Mouse (Mus musculus): Measurements from ENCODE around the gene Cxcl5. TPM values are rescaled to one million over a fixed set of nuclear protein-coding genes. Genes with fewer than 3 reads are reported as not detected.

Cxcl5 gene
- polyA plus RNA-seq, 1 experiment from 2014 or later, result 1.7 TPM

DNA sequence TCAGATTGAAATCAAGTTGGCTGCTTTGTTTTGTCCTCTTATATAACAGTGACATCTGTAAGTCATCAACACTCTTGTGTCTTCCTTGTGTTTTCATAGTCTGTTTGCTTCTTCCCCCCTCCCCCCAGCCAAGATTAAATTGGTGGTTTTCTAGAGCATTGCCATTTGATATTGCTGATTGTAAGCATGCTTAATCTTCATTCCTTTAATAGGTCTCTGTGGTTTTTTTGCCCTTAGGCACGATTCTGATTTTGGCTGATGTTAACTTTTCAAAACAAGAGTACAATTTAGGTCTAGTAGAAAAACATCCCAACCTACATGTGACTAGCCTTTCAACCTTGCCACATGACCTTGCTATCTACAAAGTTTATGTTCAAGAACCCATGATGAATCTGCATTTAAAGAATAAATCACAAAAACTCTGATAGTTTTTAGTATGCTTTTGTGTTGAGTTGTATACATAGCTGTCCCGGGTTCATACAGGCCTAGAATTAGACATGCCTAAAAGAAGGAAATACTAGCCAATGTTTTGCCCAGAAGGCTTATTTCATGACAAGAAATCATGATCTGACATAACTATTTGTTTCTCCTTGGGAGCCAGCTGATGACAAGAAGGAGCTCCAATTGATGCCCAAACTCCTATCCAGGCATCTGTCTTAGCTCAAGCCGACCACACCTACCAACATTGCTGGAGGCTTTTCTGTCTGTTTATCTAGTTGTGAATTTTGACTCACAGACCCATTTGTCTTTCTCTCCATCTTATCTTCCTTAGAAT, 48.2 kb downstream of the Cxcl5 start:
- H3K4me2 ChIP-seq (ENCODE audit: low read depth, low read length), result no peak overlapping the region
- H3K27ac ChIP-seq (ENCODE audit: low read depth), result no peak overlapping the region
- TF ChIP-seq EP300 (IDR thresholded peaks at IDR 0.05; ENCODE audit: low read depth), result no peak
- TF ChIP-seq CTCF (IDR thresholded peaks at IDR 0.05; ENCODE audit: low read depth), result no peak
- H3K27me3 ChIP-seq (ENCODE audit: insufficient read depth, low read length), result no peaks in the 10 kb centered on the region
- DNase-seq (no peak), ATAC-seq (no peak)
- 73% methylated on average over 3 of the region's 3 CpGs for WGBS (ENCODE audit: insufficient replicate concordance)
- no peak overlapping the region for H3K4me3 ChIP-seq (ENCODE audit: low read depth, low read length)
- H3K36me3 ChIP-seq (replicated peaks; ENCODE audit: insufficient read depth, low read length), result no peaks in the 10 kb centered on the region
- no peaks in the 10 kb centered on the region for H3K4me1 ChIP-seq (ENCODE audit: insufficient read depth)
- H3K9ac ChIP-seq (replicated peaks), result no peak overlapping the region
- H3K9me3 ChIP-seq (ENCODE audit: low read length), result no peaks in the 10 kb centered on the region

Small RNA genes lying within 50 kb of the gene (microRNA-seq; reads per million reads assigned to microRNA genes)
- not detected for gene Gm24322

Other genes starting within 250 kb of the Cxcl5 start
- 54.6 and 56.0 TPM in 2 replicates for gene Afm, start 240.4 kb upstream of the Cxcl5 start, polyA plus RNA-seq (2015; fragmentation: Nextera tagmentation; extraction: Ambion mirVana)
- 9.4 and 10.0 TPM in 2 replicates for gene 5830473C10Rik, start 198.3 kb upstream of the Cxcl5 start, polyA plus RNA-seq (2015; fragmentation: Nextera tagmentation; extraction: Ambion mirVana)
- gene Rassf6, start 118.7 kb upstream of the Cxcl5 start, polyA plus RNA-seq (2015; fragmentation: Nextera tagmentation; extraction: Ambion mirVana), result 7.1 and 7.9 TPM in 2 replicates
- 257 and 263 TPM in 2 replicates for gene Ppbp, start 9.2 kb downstream of the Cxcl5 start, polyA plus RNA-seq (2015; fragmentation: Nextera tagmentation; extraction: Ambion mirVana)
- gene Pf4, start 13.1 kb downstream of the Cxcl5 start, polyA plus RNA-seq (2015; fragmentation: Nextera tagmentation; extraction: Ambion mirVana), result 704 and 712 TPM in 2 replicates
- not detected in 2 replicates for gene Cxcl3, start 26.7 kb downstream of the Cxcl5 start, polyA plus RNA-seq (2015; fragmentation: Nextera tagmentation; extraction: Ambion mirVana)
- 0.08 TPM in 1 of 2 replicates, not detected in the other for gene Cxcl15, start 35.2 kb downstream of the Cxcl5 start, polyA plus RNA-seq (2015; fragmentation: Nextera tagmentation; extraction: Ambion mirVana)
- 2.1 and 2.2 TPM in 2 replicates for gene Cxcl1, start 131.9 kb downstream of the Cxcl5 start, polyA plus RNA-seq (2015; fragmentation: Nextera tagmentation; extraction: Ambion mirVana)
- 0.13 TPM in 1 of 2 replicates, not detected in the other for gene Cxcl2, start 144.5 kb downstream of the Cxcl5 start, polyA plus RNA-seq (2015; fragmentation: Nextera tagmentation; extraction: Ambion mirVana)
- gene Mthfd2l, start 171.8 kb downstream of the Cxcl5 start, polyA plus RNA-seq (2015; fragmentation: Nextera tagmentation; extraction: Ambion mirVana), result 8.3 and 9.5 TPM in 2 replicates